Mouse (Mus musculus): ENCODE measurements around the gene Gm20388.

Gene Gm20388

GRCm38 (mm10) chr8:123097216-123097615 is 3186.6 kb downstream of the Gm20388 start:
- no peak for DNase-seq (ENCODE audit: low spot score in 2 of 2)

GRCm38 (mm10) chr8:123097786-123098584 is 3187.3 kb downstream of the Gm20388 start:
- DNase-seq (ENCODE audit: low spot score in 2 of 2) = no peak

- DNase-seq (ENCODE audit: low spot score in 2 of 2) = no peak
These were observed 3189.6 kb downstream of the Gm20388 start for GRCm38 (mm10) chr8:123100288-123100687.

- DNase-seq (ENCODE audit: low spot score in 2 of 2) = no peak
These were observed 3190.6 kb downstream of the Gm20388 start for GRCm38 (mm10) chr8:123101244-123101643.

- DNase-seq (ENCODE audit: low spot score in 2 of 2) = peak; percentile 97 to 98
These were observed 3191.4 kb downstream of the Gm20388 start, which contains the start of gene Rpl13 for GRCm38 (mm10) chr8:123101735-123102685. Gene Rpl13 (plus strand): TSS chr8:123102350.

GRCm38 (mm10) chr8:123102855-123103254 is 3192.2 kb downstream of the Gm20388 start:
- peak in 1 of 2 experiments; percentile 70 for DNase-seq (ENCODE audit: low spot score in 2 of 2)

GRCm38 (mm10) chr8:123103285-123103684 is 3192.6 kb downstream of the Gm20388 start:
- DNase-seq (ENCODE audit: low spot score in 2 of 2) = no peak

GRCm38 (mm10) chr8:123104046-123104767 is 3193.6 kb downstream of the Gm20388 start:
- DNase-seq (ENCODE audit: low spot score in 2 of 2) = no peak

GRCm38 (mm10) chr8:123105553-123106326 is 3195.1 kb downstream of the Gm20388 start:
- DNase-seq (ENCODE audit: low spot score in 2 of 2) = no peak

GRCm38 (mm10) chr8:123106531-123106930 is 3195.9 kb downstream of the Gm20388 start:
- DNase-seq (ENCODE audit: low spot score in 2 of 2) = no peak

GRCm38 (mm10) chr8:123108010-123108409 is 3197.4 kb downstream of the Gm20388 start:
- no peak for DNase-seq (ENCODE audit: low spot score in 2 of 2)

- DNase-seq (ENCODE audit: low spot score in 2 of 2) = no peak
These were observed 3198.3 kb downstream of the Gm20388 start for GRCm38 (mm10) chr8:123108953-123109352.

GRCm38 (mm10) chr8:123110649-123111048 is 3200.0 kb downstream of the Gm20388 start:
- peak; percentile 33 to 80 for DNase-seq (ENCODE audit: low spot score in 2 of 2)

GRCm38 (mm10) chr8:123112892-123113291 is 3202.3 kb downstream of the Gm20388 start:
- no peak for DNase-seq (ENCODE audit: low spot score in 2 of 2)

- DNase-seq (ENCODE audit: low spot score in 2 of 2) = no peak
These were observed 3203.3 kb downstream of the Gm20388 start for GRCm38 (mm10) chr8:123113908-123114469.

GRCm38 (mm10) chr8:123114644-123115043 is 3204.0 kb downstream of the Gm20388 start:
- no peak for DNase-seq (ENCODE audit: low spot score in 2 of 2)

- DNase-seq (ENCODE audit: low spot score in 2 of 2) = no peak
These were observed 3206.6 kb downstream of the Gm20388 start, which contains the start of gene Cpne7 for GRCm38 (mm10) chr8:123117127-123117731. Gene Cpne7 (plus strand): TSS chr8:123117374.

GRCm38 (mm10) chr8:123117744-123118143 is 3207.1 kb downstream of the Gm20388 start:
- no peak for DNase-seq (ENCODE audit: low spot score in 2 of 2)

GRCm38 (mm10) chr8:123122059-123122458 is 3211.4 kb downstream of the Gm20388 start:
- DNase-seq (ENCODE audit: low spot score in 2 of 2) = no peak

GRCm38 (mm10) chr8:123122670-123123069 is 3212.0 kb downstream of the Gm20388 start:
- DNase-seq (ENCODE audit: low spot score in 2 of 2) = no peak
